Mouse (Mus musculus): Measurements from ENCODE around the gene Cox19.

- no peak for TF ChIP-seq POLR2A (IDR thresholded peaks at IDR 0.05; ENCODE audit: insufficient read depth, low read depth, low read length)
- TF ChIP-seq CTCF (IDR thresholded peaks at IDR 0.05), result no peak
Measured at GRCm38 (mm10) chr5:139351628-139352027, 410 bp upstream of the Cox19 start.

All from heart, adult 2 months (tissue).